Mouse (Mus musculus) kidney, postnatal 0 days (tissue): ENCODE measurements around the gene Lrrfip1. TPM values are rescaled to one million over a fixed set of nuclear protein-coding genes. Genes with fewer than 3 reads are reported as not detected.

ENCODE experiments used
- ATAC-seq: fragments of 200-750 bp; cut with Nextera tagmentation; replicated peaks from 2 replicates; pipeline ENCODE4 v1.8.0; 2017; ENCODE audit warnings: low read depth, moderate number of reproducible peaks, moderate TSS enrichment, moderate library complexity; ENCODE audit not compliant: low FRiP score
- DNase-seq: peaks from one replicate; pipeline ENCODE4 v3.0.0-alpha.2; 2016; ENCODE audit warnings: low spot score
- H3K27ac ChIP-seq: fragments of 300-500 bp; sonication (generic); 2 replicates; pipeline ENCODE4 v1.5.1; 2014; ENCODE audit warnings: mild to moderate bottlenecking
- H3K27me3 ChIP-seq: fragments of 300-500 bp; sonication (generic); 2 replicates; pipeline ENCODE4 v1.6.1; 2014; ENCODE audit warnings: low read length, mixed read lengths; ENCODE audit not compliant: insufficient read depth
- H3K36me3 ChIP-seq: fragments of 300-500 bp; sonication (generic); 2 replicates; pipeline ENCODE4 v1.6.1; 2014; ENCODE audit warnings: low read length, mixed read lengths; ENCODE audit not compliant: insufficient read depth
- H3K4me1 ChIP-seq: fragments of 300-500 bp; sonication (generic); replicated peaks from 2 replicates; pipeline ENCODE4 v1.6.1; 2014; ENCODE audit warnings: antibody characterized with exemption, low read length, mixed read lengths; ENCODE audit not compliant: insufficient read depth
- H3K4me2 ChIP-seq: fragments of 300-500 bp; sonication (generic); 2 replicates; pipeline ENCODE4 v1.6.1; 2014; ENCODE audit warnings: mild to moderate bottlenecking, low read length, moderate library complexity, mixed read lengths
- H3K4me3 ChIP-seq: fragments of 300-500 bp; sonication (generic); replicated peaks from 2 replicates; pipeline ENCODE4 v1.5.1; 2014; ENCODE audit warnings: low read depth, low read length
- H3K9ac ChIP-seq: fragments of 300-500 bp; sonication (generic); 2 replicates; pipeline ENCODE4 v1.6.1; 2014; ENCODE audit warnings: low read depth, low read length
- H3K9me3 ChIP-seq: fragments of 300-500 bp; sonication (generic); replicated peaks from 2 replicates; pipeline ENCODE4 v1.6.1; 2016; ENCODE audit warnings: low read length, inconsistent platforms, mixed read lengths
- CTCF ChIP-seq: IDR thresholded peaks from 2 replicates; pipeline ENCODE4 v1.5.1; 2016; ENCODE audit warnings: antibody characterized with exemption, low read depth, mild to moderate bottlenecking, moderate library complexity
- WGBS: fragments of 180-500 bp; shearing (Covaris S2); extraction: QIAGEN DNeasy Blood & Tissue Kit; methylation state at CpG from one replicate; pipeline ENCODE4 v1.1.7; 2014; 5-methylcytosine and 5-hydroxymethylcytosine counted together
- polyA plus RNA-seq: library from polyadenylated mRNA; unstranded; fragments of >200 nt; fragmentation: Nextera tagmentation; extraction: Ambion mirVana; gene quantifications from 2 replicates; pipeline ENCODE4 v1.2.1, GENCODE M21; 2015

Gene Lrrfip1
- polyA plus RNA-seq, 1 experiment from 2014 or later, result 46.3 TPM

DNA sequence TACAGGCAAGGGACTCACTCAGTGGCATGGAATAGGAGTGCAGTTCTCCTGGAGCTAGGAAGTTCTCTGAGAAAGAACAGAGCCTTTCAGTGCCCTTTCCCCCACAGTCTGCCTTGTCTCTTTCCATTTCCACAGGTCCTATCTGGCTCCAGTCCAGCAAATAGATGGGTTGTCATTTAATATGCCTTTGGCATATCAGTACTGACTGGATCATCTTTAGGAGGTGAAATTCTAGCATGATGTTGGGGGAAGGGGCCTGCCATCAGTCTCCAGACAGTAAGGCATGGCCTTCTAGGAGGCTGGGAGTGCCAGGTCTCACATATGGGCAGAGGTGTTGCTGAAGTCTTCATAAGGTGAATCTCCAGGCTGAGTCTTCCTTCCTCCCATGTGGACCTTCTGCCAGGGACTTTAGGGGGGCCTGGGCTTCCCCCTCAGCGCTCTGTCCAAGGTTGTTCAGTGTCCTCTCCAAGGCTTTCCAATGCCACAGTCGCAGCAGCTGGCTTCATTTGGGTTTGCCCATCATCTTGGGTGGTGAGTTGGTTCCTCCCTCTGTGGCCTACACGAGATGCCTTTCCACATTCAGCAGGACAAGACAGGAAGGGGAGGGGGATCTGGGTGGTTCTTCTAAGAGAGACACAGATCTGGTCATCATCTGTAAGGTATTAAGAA, 3.5 kb downstream of the Lrrfip1 start:
- WGBS, result 79% methylated on average over 3 of the region's 3 CpGs

DNA sequence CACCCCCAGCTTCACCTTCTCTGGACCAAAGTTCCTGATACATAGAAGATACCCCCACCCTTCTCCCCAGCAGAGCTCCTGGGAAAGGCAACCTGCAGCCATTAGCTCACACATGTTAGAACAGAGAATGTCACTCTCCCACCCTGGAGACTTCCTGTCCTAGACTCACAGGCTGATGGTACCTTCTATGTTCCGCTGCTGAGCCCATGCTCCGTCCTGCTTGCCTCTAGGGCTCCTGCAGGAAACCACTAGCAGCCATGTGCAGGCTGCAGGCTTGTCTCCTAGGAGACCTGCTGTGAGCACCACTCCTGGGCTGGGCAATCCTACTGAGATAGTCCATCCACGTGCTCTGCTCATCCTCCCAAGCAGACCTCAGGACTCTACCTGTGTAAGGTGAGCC, 4.1 kb downstream of the Lrrfip1 start:
- no peak overlapping the region for H3K4me2 ChIP-seq
- H3K27ac ChIP-seq, result no peak overlapping the region
- TF ChIP-seq CTCF, result no peak
- WGBS, result 81% methylated on average over 3 of the region's 3 CpGs
- no peaks in the 10 kb centered on the region for H3K27me3 ChIP-seq
- no peak overlapping the region for H3K4me3 ChIP-seq
- H3K9ac ChIP-seq, result no peak overlapping the region
- H3K36me3 ChIP-seq, result no peaks in the 10 kb centered on the region
- peaks cover 9% of the 10 kb centered on the region; the same call in 1 of the 2 replicates for H3K4me1 ChIP-seq
- ATAC-seq, result no peak
- DNase-seq, result no peak
- no peaks in the 10 kb centered on the region for H3K9me3 ChIP-seq

More for the DNA sequence above, 3.5 kb downstream of the Lrrfip1 start:
- Histone ChIP-seq H3K27me3 (no peaks in the 10 kb centered on the region), H3K36me3 (no peaks in the 10 kb centered on the region), H3K9ac (no peak overlapping the region), H3K9me3 (no peaks in the 10 kb centered on the region), H3K4me1 (peaks cover 9% of the 10 kb centered on the region; the same call in 1 of the 2 replicates), H3K4me2 (no peak overlapping the region), H3K27ac (no peak overlapping the region), H3K4me3 (no peak overlapping the region)
- ATAC-seq, result no peak
- no peak for DNase-seq
- TF ChIP-seq CTCF, result no peak

DNA sequence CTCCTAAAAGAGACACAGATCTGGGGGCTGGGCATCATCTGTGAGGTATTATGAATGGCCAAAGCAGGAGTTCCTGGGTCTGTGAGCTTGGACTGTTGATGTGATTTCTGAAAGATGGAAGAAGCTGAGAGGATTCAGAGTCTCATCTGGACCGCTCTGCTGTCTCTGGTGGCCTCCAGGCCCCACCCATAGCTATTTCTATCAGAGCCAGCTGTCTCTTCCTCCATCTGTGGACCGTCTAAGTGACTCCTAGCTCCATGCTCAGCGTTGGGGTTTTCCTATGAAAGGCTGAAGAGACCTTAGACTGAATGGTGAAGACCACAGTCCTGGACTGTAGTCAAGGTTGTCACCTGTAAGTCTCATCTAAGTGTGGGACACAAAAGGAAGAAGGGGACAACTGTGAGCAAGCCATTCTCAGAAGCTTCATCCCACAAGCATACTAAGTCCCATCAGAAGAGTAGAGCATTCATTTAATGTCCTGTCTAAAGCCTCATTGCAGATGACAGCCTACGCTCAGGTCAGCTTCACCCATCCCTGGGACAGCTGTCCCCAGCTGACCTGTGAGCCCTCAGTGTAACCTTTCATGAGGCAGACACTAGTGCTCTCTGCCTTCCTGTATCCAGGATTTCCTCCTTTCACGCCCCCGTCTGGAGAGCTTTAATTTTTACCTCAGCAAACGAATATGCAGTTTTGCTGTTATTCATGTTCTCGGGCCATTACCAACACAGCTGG, 5.2 kb downstream of the Lrrfip1 start:
- no peak overlapping the region for H3K9ac ChIP-seq
- peaks cover 9% of the 10 kb centered on the region; the same call in 1 of the 2 replicates for H3K4me1 ChIP-seq
- no peaks in the 10 kb centered on the region for H3K27me3 ChIP-seq
- no peaks in the 10 kb centered on the region for H3K9me3 ChIP-seq
- DNase-seq (no peak), ATAC-seq (no peak)
- no peak for TF ChIP-seq CTCF
- WGBS, result 73% methylated on average over 8 of the region's 8 CpGs
- no peaks in the 10 kb centered on the region for H3K36me3 ChIP-seq
- no peak overlapping the region for H3K4me3 ChIP-seq
- H3K27ac ChIP-seq, result no peak overlapping the region
- H3K4me2 ChIP-seq, result no peak overlapping the region

- H3K9ac ChIP-seq, result no peak overlapping the region
- WGBS, result 55% methylated on average over 5 of the region's 5 CpGs
- H3K4me3 ChIP-seq, result no peak overlapping the region
- no peak for TF ChIP-seq CTCF
- no peaks in the 10 kb centered on the region for H3K27me3 ChIP-seq
- DNase-seq, result no peak
- ATAC-seq, result no peak
- H3K27ac ChIP-seq, result no peak overlapping the region
- H3K4me2 ChIP-seq, result no peak overlapping the region
- no peaks in the 10 kb centered on the region for H3K36me3 ChIP-seq
- H3K4me1 ChIP-seq, result no peaks in the 10 kb centered on the region
- no peaks in the 10 kb centered on the region for H3K9me3 ChIP-seq
These were observed 7.5 kb downstream of the Lrrfip1 start for GRCm38 (mm10) chr1:91006037-91006436.

DNA sequence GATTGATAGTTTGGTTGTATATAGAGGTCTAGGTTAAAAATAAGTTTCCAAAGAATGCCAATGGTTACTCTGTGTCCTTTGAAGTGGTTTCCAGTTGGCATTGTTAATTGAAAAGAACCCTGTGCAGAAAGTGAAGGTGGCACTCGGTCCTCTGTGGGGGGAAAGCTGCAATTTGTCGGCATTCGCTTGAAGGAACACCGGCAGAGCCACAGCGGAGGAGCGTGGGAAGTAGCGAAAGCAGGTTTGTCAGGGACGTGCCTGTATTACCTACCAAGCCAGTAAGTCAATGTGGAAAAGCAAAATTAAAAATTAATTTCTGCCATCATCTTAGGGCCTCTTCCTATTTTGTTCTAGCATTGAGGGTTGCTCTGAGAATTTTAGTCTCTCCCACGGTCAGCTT, 8.2 kb downstream of the Lrrfip1 start:
- no peaks in the 10 kb centered on the region for H3K36me3 ChIP-seq
- H3K27me3 ChIP-seq, result no peaks in the 10 kb centered on the region
- no peak overlapping the region for H3K4me3 ChIP-seq
- H3K4me2 ChIP-seq, result no peak overlapping the region
- no peak for ATAC-seq
- H3K4me1 ChIP-seq, result no peaks in the 10 kb centered on the region
- WGBS, result 78% methylated on average over 9 of the region's 9 CpGs
- no peak overlapping the region for H3K9ac ChIP-seq
- no peak overlapping the region for H3K27ac ChIP-seq
- TF ChIP-seq CTCF, result no peak
- H3K9me3 ChIP-seq, result no peaks in the 10 kb centered on the region
- DNase-seq, result no peak

GRCm38 (mm10) chr1:91008147-91008682, 9.7 kb downstream of the Lrrfip1 start:
- TF ChIP-seq CTCF, result no peak
- H3K4me3 ChIP-seq, result no peak overlapping the region
- H3K9me3 ChIP-seq, result no peaks in the 10 kb centered on the region
- H3K4me2 ChIP-seq, result no peak overlapping the region
- 91% methylated on average over 14 of the region's 14 CpGs for WGBS
- H3K4me1 ChIP-seq, result peaks cover 14% of the 10 kb centered on the region; the same call in 1 of the 2 replicates
- DNase-seq (no peak), ATAC-seq (no peak)
- no peaks in the 10 kb centered on the region for H3K27me3 ChIP-seq
- no peak overlapping the region for H3K9ac ChIP-seq
- H3K36me3 ChIP-seq, result no peaks in the 10 kb centered on the region
- H3K27ac ChIP-seq, result no peak overlapping the region
